Mouse (Mus musculus) megakaryocyte, embryonic 14.5 days (primary cell): ENCODE results near the gene Trappc6a. TPM values are rescaled to one million over a fixed set of nuclear protein-coding genes. Genes with fewer than 3 reads are reported as not detected.
"Not testable (repeated sequence)": the region's sequence is repeated elsewhere in the genome, so short reads cannot be mapped to it uniquely, and the experiment has no call there.

Experiments
- H3K27me3 ChIP-seq: replicated peaks from 2 replicates; pipeline ENCODE3; 2012; ENCODE audit warnings: inconsistent platforms
- H3K36me3 ChIP-seq: replicated peaks from 2 replicates; pipeline ENCODE3; 2012; ENCODE audit warnings: low read length, inconsistent platforms, mixed read lengths
- H3K4me1 ChIP-seq: 2 replicates; pipeline ENCODE4 v1.6.1; 2012; ENCODE audit warnings: inconsistent platforms
- H3K4me3 ChIP-seq: replicated peaks from 2 replicates; pipeline ENCODE3; 2012; ENCODE audit warnings: moderate library complexity, mild to moderate bottlenecking, inconsistent platforms
- H3K9me3 ChIP-seq: 2 replicates; pipeline ENCODE4 v1.6.1; 2012; ENCODE audit warnings: inconsistent platforms
- FLI1 ChIP-seq: IDR thresholded peaks from 2 replicates; pipeline ENCODE4 v1.6.1; 2012; ENCODE audit warnings: low read length, inconsistent platforms, mixed read lengths
- GATA1 ChIP-seq: IDR thresholded peaks from 3 replicates; pipeline ENCODE4 v1.6.1; 2012; ENCODE audit warnings: mixed read lengths, low read length, inconsistent platforms, borderline replicate concordance
- polyA plus RNA-seq: library from polyadenylated mRNA; stranded (reverse); fragments of >175 nt; gene quantifications from 2 replicates; pipeline ENCODE4 v1.2.3, GENCODE M21; 2012; ENCODE audit warnings: low replicate concordance; ENCODE audit not compliant: insufficient read depth

Gene Trappc6a
- polyA plus RNA-seq, 1 experiment, result 613 TPM

DNA sequence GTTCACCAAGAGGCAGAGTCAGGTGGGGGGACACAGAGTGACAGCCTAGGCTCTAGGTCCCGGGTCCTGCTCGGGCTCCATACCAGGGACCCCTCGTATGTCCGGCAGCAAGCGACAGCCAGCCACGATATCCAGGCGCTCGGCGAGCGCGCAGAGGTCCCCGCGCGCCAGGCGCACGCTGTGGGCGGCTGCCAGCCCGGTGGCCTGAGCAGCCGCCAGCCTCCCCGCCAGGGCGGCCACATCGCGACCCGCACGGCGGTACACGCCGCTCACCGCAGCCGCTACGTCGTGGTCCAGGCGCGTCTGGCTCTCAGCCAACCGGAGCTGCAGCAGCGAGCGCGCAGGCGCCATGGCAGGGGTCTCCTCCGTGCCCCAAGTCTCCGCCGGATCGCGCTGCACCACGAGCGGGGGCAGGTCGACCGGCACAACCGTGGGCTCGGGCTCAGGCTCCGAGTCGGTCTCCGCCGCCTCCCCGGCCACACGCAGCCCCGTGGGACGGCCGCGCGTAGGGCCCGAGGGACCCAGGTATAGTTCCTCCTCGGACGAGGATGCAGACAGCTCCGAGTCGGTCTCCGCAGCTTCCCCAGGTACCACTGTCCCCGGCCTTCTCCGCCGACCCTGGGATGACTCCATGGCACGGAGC is 1.1 kb upstream of the Trappc6a start:
- H3K27me3 ChIP-seq, result no peaks in the 10 kb centered on the region
- peaks cover 53% of the 10 kb centered on the region for H3K4me1 ChIP-seq
- H3K9me3 ChIP-seq, result no peaks in the 10 kb centered on the region
- TF ChIP-seq FLI1 (no peak), GATA1 (no peak)
- H3K4me3 ChIP-seq, result peak overlapping the region; percentile 98
- H3K36me3 ChIP-seq, result peaks cover 39% of the 10 kb centered on the region

DNA sequence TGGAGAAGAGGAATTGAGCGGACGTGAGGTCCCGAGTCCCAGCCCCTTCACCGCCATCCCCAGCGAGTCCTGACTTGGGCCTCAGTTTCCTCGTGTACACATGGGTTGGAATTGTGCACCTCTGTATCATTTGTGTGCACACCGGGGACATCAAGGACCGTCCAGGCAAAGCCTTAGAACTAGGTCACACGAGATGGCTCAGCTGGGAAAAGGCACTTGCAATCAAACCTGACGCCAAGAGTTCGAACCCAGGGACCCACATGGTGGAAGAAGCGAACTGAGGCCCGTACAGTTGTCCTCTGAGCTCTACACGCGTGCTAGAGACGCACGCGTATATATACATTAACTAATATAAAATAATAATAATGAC is 598 bp upstream of the Trappc6a start:
- H3K36me3 ChIP-seq, result peaks cover 42% of the 10 kb centered on the region
- H3K27me3 ChIP-seq, result no peaks in the 10 kb centered on the region
- no peaks in the 10 kb centered on the region for H3K9me3 ChIP-seq
- H3K4me3 ChIP-seq, result peak overlapping the region; percentile 98
- no peak for TF ChIP-seq FLI1
- TF ChIP-seq GATA1, result no peak
- H3K4me1 ChIP-seq, result peaks cover 57% of the 10 kb centered on the region

DNA sequence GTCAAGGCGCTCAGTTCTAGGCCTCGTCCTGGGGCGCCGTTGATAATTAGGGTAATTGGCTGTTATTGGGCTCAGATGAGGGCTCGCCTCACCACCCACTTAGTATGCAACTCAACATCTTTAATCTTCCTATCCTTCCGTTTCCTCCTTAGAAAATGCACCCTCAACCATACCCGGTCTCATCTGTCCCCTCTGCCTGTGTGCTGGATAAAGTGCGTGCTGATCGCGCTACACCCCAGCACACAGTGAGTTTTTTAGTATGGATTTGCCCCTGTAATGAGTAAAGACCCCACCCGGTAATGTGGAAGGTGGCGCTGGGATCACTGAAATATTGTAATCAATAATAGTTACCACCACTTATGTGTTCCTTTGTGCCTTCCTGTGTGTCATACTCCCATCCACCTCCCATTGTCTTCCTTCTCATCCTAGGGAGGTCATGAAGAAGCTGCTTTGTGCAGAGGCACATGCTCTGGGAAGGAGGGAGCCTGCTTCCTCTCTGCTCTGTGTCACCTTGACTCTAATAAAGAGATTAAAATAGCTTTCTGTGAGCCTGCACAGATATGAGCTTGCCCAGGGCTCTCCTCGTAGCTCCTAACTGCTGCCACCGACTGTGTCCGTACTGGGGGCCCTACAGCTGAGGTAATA is 851 bp downstream of the Trappc6a start:
- H3K36me3 ChIP-seq, result peaks cover 48% of the 10 kb centered on the region
- H3K4me3 ChIP-seq, result peak overlapping the region; percentile 98
- H3K9me3 ChIP-seq, result no peaks in the 10 kb centered on the region
- no peak for TF ChIP-seq FLI1
- no peak for TF ChIP-seq GATA1
- H3K27me3 ChIP-seq, result no peaks in the 10 kb centered on the region
- peaks cover 60% of the 10 kb centered on the region for H3K4me1 ChIP-seq

DNA sequence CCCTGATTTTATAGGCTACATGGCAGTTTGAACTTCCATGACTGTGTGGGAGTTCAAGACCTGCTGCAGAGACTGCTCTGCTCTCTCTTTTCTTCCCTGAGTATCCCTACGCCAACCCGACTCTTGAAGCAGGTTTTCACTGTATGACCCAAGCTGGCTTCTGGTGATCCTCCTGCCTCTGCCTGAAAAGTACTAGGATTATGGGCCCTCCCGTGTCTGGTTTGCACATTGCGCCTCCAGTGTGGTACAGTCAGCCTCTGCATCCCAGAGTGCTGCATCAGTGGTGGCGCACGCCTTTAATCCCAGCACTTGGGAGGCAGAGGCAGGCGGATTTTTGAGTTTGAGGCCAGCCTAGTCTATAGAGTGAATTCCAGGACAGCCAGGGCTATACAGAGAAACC is 1.6 kb downstream of the Trappc6a start:
- TF ChIP-seq GATA1, result no peak
- TF ChIP-seq FLI1, result no peak
- no peaks in the 10 kb centered on the region for H3K27me3 ChIP-seq
- H3K36me3 ChIP-seq, result peaks cover 48% of the 10 kb centered on the region
- peak overlapping the region; percentile 98 for H3K4me3 ChIP-seq
- H3K9me3 ChIP-seq, result no peaks in the 10 kb centered on the region
- peaks cover 62% of the 10 kb centered on the region for H3K4me1 ChIP-seq

DNA sequence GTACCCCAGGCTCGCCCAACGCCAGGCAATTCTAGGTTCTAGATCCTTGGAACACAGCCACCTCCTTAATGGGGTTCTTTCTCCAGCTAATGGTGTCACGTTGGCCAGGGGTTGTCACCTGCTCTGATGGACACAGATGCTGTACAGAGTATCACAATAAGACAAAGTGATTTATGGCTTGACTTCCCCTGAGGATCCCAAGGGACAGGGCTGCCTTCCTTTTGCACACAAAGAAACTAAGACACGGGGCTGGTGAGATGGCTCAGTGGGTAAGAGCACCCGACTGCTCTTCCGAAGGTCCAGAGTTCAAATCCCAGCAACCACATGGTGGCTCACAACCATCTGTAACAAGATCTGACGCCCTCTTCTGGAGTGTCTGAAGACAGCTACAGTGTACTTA is 3.7 kb downstream of the Trappc6a start:
- H3K4me3 ChIP-seq, H3K9me3 ChIP-seq, H3K27me3 ChIP-seq: not testable (repeated sequence)
- Histone ChIP-seq H3K36me3 (peaks cover 54% of the 10 kb centered on the region), H3K4me1 (peaks cover 47% of the 10 kb centered on the region)

DNA sequence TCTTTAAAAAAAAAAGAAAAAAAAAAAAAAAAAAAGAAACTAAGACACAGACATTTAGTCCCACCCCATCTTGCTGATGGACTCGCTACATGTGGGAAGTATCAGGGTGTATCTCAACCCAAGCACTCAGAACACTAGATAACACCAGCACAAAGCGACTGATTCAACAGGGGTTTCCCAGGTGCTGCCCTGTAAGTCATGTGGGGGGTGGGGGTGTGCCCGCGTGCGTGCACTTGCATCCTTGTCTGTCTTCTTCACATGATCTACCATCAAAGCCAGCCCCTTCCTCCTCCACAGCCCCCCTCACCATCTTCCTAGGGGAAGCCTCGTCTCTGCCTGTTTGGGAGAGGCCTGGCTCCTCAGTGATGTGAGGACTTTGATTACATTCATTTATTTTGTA is 4.2 kb downstream of the Trappc6a start:
- Histone ChIP-seq H3K27me3 (peaks cover 8% of the 10 kb centered on the region), H3K4me1 (peaks cover 47% of the 10 kb centered on the region), H3K36me3 (peaks cover 53% of the 10 kb centered on the region), H3K9me3 (no peaks in the 10 kb centered on the region), H3K4me3 (no peak overlapping the region)
- TF ChIP-seq FLI1 (no peak), GATA1 (no peak)

DNA sequence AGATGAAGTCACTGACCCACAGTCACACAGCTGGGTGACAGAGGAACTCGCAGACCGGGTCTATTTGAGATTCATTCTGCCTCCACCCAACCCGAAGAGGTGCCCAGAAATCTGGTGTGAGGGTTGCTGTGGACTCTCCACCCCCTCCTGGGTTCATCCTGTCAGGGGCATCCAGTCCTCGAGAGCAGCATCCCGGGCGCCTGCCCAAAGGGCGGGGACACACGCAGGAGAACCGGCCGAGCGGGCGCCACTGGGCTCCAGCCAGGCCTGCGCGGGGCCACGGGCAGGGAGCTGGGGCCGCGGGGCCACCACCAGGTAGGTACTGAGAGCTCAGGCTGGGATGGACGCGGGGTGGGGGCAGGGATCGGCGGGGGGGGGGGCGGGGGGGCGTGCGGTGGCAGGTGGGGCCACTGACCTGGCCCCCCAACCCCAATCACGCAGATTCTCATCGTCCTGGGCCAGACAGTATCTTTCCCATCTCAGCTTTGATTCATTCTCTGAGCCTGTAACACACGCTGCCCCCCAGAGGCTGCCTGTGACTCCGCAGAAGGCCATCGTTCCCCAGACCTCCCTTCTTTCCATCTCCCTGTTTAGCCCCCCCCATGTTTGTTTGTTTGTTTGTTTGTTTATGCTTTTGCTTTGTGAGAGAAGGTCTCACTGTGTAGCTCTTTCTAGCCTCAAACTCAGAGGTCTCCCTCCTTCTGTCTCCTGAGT is 9.6 kb downstream of the Trappc6a start, which contains the start of gene Nkpd1:
Gene Nkpd1 (plus strand): TSS at position 187 of the 714 bp plus-strand sequence.
- peaks cover 31% of the 10 kb centered on the region for H3K36me3 ChIP-seq
- TF ChIP-seq FLI1 (no peak), GATA1 (no peak)
- H3K4me3 ChIP-seq, result no peak within 1 kb of the TSS
- peaks cover 2% of the 10 kb centered on the region for H3K9me3 ChIP-seq
- H3K27me3 ChIP-seq, result peaks cover 61% of the 10 kb centered on the region
- peaks cover 58% of the 10 kb centered on the region for H3K4me1 ChIP-seq

DNA sequence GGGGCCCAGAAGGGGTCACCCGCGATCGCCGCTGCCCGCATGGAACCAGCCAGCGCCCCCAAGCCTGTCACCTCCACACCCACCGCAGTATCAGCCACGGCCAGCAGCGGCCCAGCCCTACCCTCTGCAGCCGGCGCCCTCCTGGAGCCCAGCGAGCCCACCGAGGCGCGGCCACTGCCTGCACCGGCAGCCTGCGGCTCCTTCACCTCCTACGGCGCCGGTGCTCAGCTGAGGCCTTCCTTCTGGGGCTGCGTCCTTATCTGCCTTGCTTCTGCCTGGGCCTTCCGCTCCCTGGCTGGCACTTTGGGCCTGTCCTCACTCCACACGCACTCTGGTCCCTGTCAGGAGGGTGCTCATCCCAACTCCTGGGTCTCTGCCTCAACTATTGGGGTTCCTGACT is 11.8 kb downstream of the Trappc6a start:
- peaks cover 65% of the 10 kb centered on the region for H3K4me1 ChIP-seq
- TF ChIP-seq FLI1, result no peak
- no peak for TF ChIP-seq GATA1
- peaks cover 10% of the 10 kb centered on the region for H3K9me3 ChIP-seq
- peaks cover 18% of the 10 kb centered on the region for H3K36me3 ChIP-seq
- H3K27me3 ChIP-seq, result peaks cover 83% of the 10 kb centered on the region
- H3K4me3 ChIP-seq, result peak overlapping the region; percentile 56

DNA sequence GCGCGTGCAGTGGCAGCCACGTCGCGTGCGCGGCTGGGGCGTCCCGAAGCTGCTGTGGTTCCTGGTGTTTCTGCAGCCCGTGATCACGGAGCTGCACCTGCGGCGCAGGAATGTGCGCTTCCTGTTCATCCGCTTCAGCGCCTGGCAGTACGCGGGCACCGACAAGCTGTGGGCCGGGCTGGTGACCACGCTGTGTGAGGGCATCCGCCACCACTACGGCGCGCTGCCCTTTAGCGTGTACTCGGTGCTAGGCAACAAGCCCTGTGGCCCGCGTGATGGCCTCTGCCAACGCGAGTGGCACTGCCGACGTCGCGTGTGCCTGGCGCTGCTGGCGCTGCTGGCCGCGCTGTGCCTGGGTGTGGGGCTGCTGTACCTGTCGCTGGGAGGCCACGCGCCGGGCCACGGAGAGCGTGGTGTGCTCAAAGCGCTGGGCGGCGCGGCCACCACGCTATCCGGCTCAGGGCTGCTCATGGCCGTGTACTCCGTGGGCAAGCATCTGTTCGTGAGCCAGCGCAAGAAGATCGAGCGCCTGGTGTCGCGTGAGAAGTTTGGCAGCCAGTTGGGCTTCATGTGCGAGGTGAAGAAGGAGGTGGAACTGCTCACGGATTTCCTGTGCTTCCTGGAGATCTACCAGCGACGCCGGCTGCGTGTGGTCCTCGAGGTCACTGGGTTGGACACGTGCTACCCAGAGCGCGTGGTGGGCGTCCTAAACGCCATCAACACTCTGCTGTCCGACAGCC is 15.0 kb downstream of the Trappc6a start:
- Histone ChIP-seq H3K4me1 (peaks cover 62% of the 10 kb centered on the region), H3K4me3 (peak overlapping the region; percentile 92), H3K36me3 (peaks cover 1% of the 10 kb centered on the region), H3K27me3 (peaks cover 76% of the 10 kb centered on the region), H3K9me3 (peaks cover 10% of the 10 kb centered on the region)
- no peak for TF ChIP-seq GATA1
